Mouse (Mus musculus) myocyte (in vitro differentiated cells): ENCODE results near the gene Dscaml1. TPM values are rescaled to one million over a fixed set of nuclear protein-coding genes. Genes with fewer than 3 reads are reported as not detected.

Source experiments
- H3K27me3 ChIP-seq: one replicate; pipeline ENCODE4 v1.6.1; 2011; ENCODE audit not compliant: control insufficient read depth, insufficient read depth, insufficient read length
- H3K36me3 ChIP-seq: one replicate; pipeline ENCODE4 v1.6.1; 2011; ENCODE audit not compliant: control insufficient read depth, insufficient read depth
- H3K4me2 ChIP-seq: one replicate; pipeline ENCODE4 v1.6.1; 2011; ENCODE audit warnings: low read depth, control low read depth
- H3K4me3 ChIP-seq: one replicate; pipeline ENCODE4 v1.5.1; 2011; ENCODE audit warnings: mild to moderate bottlenecking, control low read depth, moderate library complexity
- H3K79me2 ChIP-seq: one replicate; pipeline ENCODE4 v1.6.1; 2011; ENCODE audit not compliant: control insufficient read depth, insufficient read depth
- H3ac ChIP-seq: one replicate; pipeline ENCODE4 v1.6.1; 2011; ENCODE audit not compliant: control insufficient read depth, insufficient read length
- CEBPB ChIP-seq: IDR thresholded peaks from 2 replicates; pipeline ENCODE4 v1.6.1; 2011; ENCODE audit warnings: mild to moderate bottlenecking, moderate library complexity; ENCODE audit not compliant: poor library complexity, insufficient read depth, severe bottlenecking
- E2F4 ChIP-seq: IDR thresholded peaks from one replicate; pipeline ENCODE4 v1.6.1; 2011; ENCODE audit warnings: mild to moderate bottlenecking, control low read depth, moderate library complexity; ENCODE audit not compliant: insufficient read depth
- MAX ChIP-seq: IDR thresholded peaks from one replicate; pipeline ENCODE4 v1.6.1; 2011; ENCODE audit warnings: low read depth, mild to moderate bottlenecking, control low read depth
- MYOD1 ChIP-seq, 3 experiments: IDR thresholded peaks; one replicate each; pipeline ENCODE4 v1.6.1; 2011; ENCODE audit warnings: control low read depth in 2 of 3, low read depth in 2 of 3, mild to moderate bottlenecking in 2 of 3, moderate library complexity in 1 of 3; ENCODE audit not compliant: insufficient read length in 2 of 3, control insufficient read depth in 1 of 3
- MYOG ChIP-seq, 3 experiments: IDR thresholded peaks; one replicate each; pipeline ENCODE4 v1.6.1; 2011; ENCODE audit warnings: control low read depth in 2 of 3, low read depth in 2 of 3, mild to moderate bottlenecking in 2 of 3; ENCODE audit not compliant: insufficient read length in 2 of 3, control insufficient read depth in 1 of 3, insufficient read depth in 1 of 3
- POLR2A ChIP-seq: IDR thresholded peaks from one replicate; pipeline ENCODE4 v1.6.1; 2011; ENCODE audit warnings: low read depth, mild to moderate bottlenecking, control low read depth, moderate library complexity; ENCODE audit not compliant: insufficient read length
- POLR2AphosphoS2 ChIP-seq: IDR thresholded peaks from one replicate; pipeline ENCODE4 v1.6.1; 2011; ENCODE audit warnings: low read depth, control low read depth; ENCODE audit not compliant: insufficient read length
- REST ChIP-seq: IDR thresholded peaks from one replicate; pipeline ENCODE4 v1.6.1; 2011; ENCODE audit warnings: mild to moderate bottlenecking, control low read depth, moderate library complexity; ENCODE audit not compliant: insufficient read depth, insufficient read length
- SRF ChIP-seq: IDR thresholded peaks from one replicate; pipeline ENCODE4 v1.6.1; 2011; ENCODE audit warnings: low read depth; ENCODE audit not compliant: control insufficient read depth, insufficient read length
- TCF12 ChIP-seq: IDR thresholded peaks from one replicate; pipeline ENCODE4 v1.6.1; 2011; ENCODE audit warnings: mild to moderate bottlenecking, control low read depth; ENCODE audit not compliant: poor library complexity, insufficient read depth, severe bottlenecking
- TCF3 ChIP-seq: IDR thresholded peaks from one replicate; pipeline ENCODE4 v1.6.1; 2011; ENCODE audit warnings: low read depth, control low read depth; ENCODE audit not compliant: insufficient read length
- USF1 ChIP-seq: IDR thresholded peaks from one replicate; pipeline ENCODE4 v1.6.1; 2011; ENCODE audit warnings: low read depth, mild to moderate bottlenecking, control low read depth, moderate library complexity
- polyA plus RNA-seq: library from polyadenylated mRNA; unstranded; fragments of >200 nt; fragmentation: generic; extraction: Trizol; gene quantifications from one replicate; pipeline ENCODE4 v1.2.1, GENCODE M21; 2012; ENCODE audit warnings: missing spikeins

Gene Dscaml1
- polyA plus RNA-seq, 1 experiment: not detected

GRCm38 (mm10) chr9:45406808-45407207 lies 19.6 kb upstream of the Dscaml1 start:
- Histone ChIP-seq H3K36me3 (no peaks in the 10 kb centered on the region), H3K4me3 (no peak overlapping the region), H3K79me2 (no peaks in the 10 kb centered on the region), H3K4me2 (no peak overlapping the region), H3K27me3 (no peaks in the 10 kb centered on the region), H3ac (no peak overlapping the region)
- TF ChIP-seq USF1: no peak
- no peak for TF ChIP-seq MYOG (IDR thresholded peaks at IDR 0.05; ENCODE audit: control insufficient read depth in 1 of 3, insufficient read depth in 1 of 3, insufficient read length in 2 of 3, low read depth in 2 of 3)
- no peak for TF ChIP-seq POLR2A
- no peak for TF ChIP-seq MYOD1 (IDR thresholded peaks at IDR 0.05; ENCODE audit: control insufficient read depth in 1 of 3, insufficient read length in 2 of 3, low read depth in 2 of 3)
- TF ChIP-seq E2F4: no peak
- no peak for TF ChIP-seq CEBPB
- no peak for TF ChIP-seq TCF3
- no peak for TF ChIP-seq MAX
- TF ChIP-seq REST: no peak
- no peak for TF ChIP-seq SRF
- no peak for TF ChIP-seq TCF12
- TF ChIP-seq POLR2AphosphoS2: no peak

DNA sequence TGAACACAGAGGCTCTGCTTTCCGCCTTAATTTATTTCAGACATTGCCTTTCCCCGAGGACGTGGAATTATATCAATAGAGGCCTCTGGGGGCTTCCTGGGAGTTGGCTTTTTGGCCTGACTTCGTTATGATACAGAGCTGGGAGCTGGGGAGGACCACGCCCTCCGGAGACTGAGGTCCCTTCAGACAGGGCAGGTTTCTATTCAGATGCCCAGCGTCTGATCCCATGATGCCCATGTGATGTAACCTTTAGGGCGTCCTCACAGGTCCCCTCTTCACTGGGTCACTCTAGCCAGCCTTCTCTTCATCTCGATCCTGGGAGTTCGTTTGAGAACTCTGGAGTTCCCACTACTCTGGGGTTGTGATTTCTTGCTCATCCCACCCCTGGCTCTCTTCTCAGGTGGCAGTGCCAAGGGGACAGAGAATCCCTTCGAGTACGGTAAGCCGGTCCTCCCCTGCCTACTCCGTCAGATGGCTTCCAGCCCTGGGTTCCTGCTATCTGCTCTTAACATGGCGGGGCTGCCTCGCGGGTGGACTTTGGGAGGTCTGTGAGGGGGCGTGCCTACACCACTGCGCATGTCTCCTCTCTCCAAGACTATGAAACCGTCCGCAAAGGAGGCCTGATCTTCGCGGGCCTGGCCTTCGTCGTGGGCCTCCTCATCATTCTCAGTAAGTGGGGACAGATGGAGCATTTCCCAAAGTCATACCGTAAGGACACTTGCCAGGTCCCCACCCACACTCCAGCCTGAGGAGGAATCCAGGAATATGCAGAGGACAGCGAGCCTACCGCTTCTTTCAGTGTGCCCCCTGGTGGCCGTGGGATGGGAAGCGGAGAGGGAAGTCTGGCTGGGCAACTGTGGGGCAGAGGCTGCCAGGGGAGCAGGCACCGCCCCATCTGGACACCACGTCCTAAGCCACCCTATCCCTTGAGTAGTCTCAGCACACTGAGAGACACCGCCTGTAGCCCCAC lies 18.4 kb upstream of the Dscaml1 start:
- H3K4me3 ChIP-seq: no peak overlapping the region
- TF ChIP-seq POLR2AphosphoS2: no peak
- TF ChIP-seq USF1: no peak
- no peak for TF ChIP-seq TCF12
- TF ChIP-seq POLR2A: no peak
- no peak for TF ChIP-seq TCF3
- TF ChIP-seq MYOD1 (IDR thresholded peaks at IDR 0.05; ENCODE audit: control insufficient read depth in 1 of 3, insufficient read length in 2 of 3, low read depth in 2 of 3): no peak
- no peak for TF ChIP-seq MYOG (IDR thresholded peaks at IDR 0.05; ENCODE audit: control insufficient read depth in 1 of 3, insufficient read depth in 1 of 3, insufficient read length in 2 of 3, low read depth in 2 of 3)
- no peak for TF ChIP-seq SRF
- TF ChIP-seq CEBPB: no peak
- no peak for TF ChIP-seq E2F4
- no peak for TF ChIP-seq REST
- no peak overlapping the region for H3K4me2 ChIP-seq
- no peaks in the 10 kb centered on the region for H3K79me2 ChIP-seq
- H3ac ChIP-seq: no peak overlapping the region
- H3K36me3 ChIP-seq: no peaks in the 10 kb centered on the region
- H3K27me3 ChIP-seq: no peaks in the 10 kb centered on the region

DNA sequence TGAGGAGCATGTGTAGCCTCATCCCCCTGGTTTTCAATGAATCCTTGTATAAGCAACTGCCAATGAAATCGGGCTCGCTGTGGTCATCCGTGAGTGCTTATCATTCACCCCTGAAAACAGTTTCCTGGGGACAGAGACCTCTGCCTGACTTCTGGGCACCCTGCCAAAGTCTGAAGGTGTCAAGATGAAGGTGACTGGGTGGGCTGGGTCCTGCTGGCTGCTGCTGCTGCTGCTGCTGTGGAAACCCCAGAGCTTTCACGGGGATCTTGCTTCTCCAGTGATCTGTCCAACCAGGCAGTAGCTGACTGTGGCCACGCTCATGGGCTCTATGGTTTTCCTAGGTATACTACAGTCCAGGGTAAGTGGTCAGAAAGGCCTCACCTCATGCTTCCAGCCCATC lies 16.2 kb upstream of the Dscaml1 start:
- Histone ChIP-seq H3K36me3 (no peaks in the 10 kb centered on the region), H3K4me3 (no peak overlapping the region), H3K27me3 (no peaks in the 10 kb centered on the region), H3ac (no peak overlapping the region), H3K79me2 (no peaks in the 10 kb centered on the region), H3K4me2 (no peak overlapping the region)
- no peak for TF ChIP-seq USF1
- no peak for TF ChIP-seq TCF3
- TF ChIP-seq E2F4: no peak
- no peak for TF ChIP-seq SRF
- TF ChIP-seq MYOD1 (IDR thresholded peaks at IDR 0.05; ENCODE audit: control insufficient read depth in 1 of 3, insufficient read length in 2 of 3, low read depth in 2 of 3): no peak
- TF ChIP-seq REST: no peak
- TF ChIP-seq POLR2AphosphoS2: no peak
- TF ChIP-seq CEBPB: no peak
- TF ChIP-seq POLR2A: no peak
- no peak for TF ChIP-seq MYOG (IDR thresholded peaks at IDR 0.05; ENCODE audit: control insufficient read depth in 1 of 3, insufficient read depth in 1 of 3, insufficient read length in 2 of 3, low read depth in 2 of 3)
- no peak for TF ChIP-seq TCF12
- no peak for TF ChIP-seq MAX

- Histone ChIP-seq H3ac (no peak overlapping the region), H3K4me2 (no peak overlapping the region), H3K79me2 (no peaks in the 10 kb centered on the region), H3K4me3 (no peak overlapping the region), H3K36me3 (no peaks in the 10 kb centered on the region), H3K27me3 (no peaks in the 10 kb centered on the region)
- TF ChIP-seq TCF12: no peak
- TF ChIP-seq MYOG (IDR thresholded peaks at IDR 0.05; ENCODE audit: control insufficient read depth in 1 of 3, insufficient read depth in 1 of 3, insufficient read length in 2 of 3, low read depth in 2 of 3): no peak
- no peak for TF ChIP-seq POLR2A
- no peak for TF ChIP-seq MYOD1 (IDR thresholded peaks at IDR 0.05; ENCODE audit: control insufficient read depth in 1 of 3, insufficient read length in 2 of 3, low read depth in 2 of 3)
- TF ChIP-seq CEBPB: no peak
- no peak for TF ChIP-seq SRF
- TF ChIP-seq TCF3: no peak
- no peak for TF ChIP-seq REST
- no peak for TF ChIP-seq USF1
- no peak for TF ChIP-seq E2F4
- TF ChIP-seq MAX: no peak
These were observed 15.8 kb upstream of the Dscaml1 start for GRCm38 (mm10) chr9:45410614-45411013.
